Mouse (Mus musculus) granulocyte monocyte progenitor cell, adult 5-6 weeks (primary cell): Measurements from ENCODE around the gene Jazf1. TPM values are rescaled to one million over a fixed set of nuclear protein-coding genes. Genes with fewer than 3 reads are reported as not detected.

Experiments
- ATAC-seq: replicated peaks from 2 replicates; pipeline ENCODE4 v1.8.0; 2016; ENCODE audit warnings: mild to moderate bottlenecking, moderate TSS enrichment, inconsistent platforms; ENCODE audit not compliant: poor library complexity, severe bottlenecking
- total RNA-seq, 2 experiments: library from RNA; stranded (forward) in 1 of 2; stranded (reverse) in 1 of 2; fragments of 200-712, 200-1000 nt in 1 of 2; fragments of >200 nt in 1 of 2; fragmentation: Nextera tagmentation in 1 of 2; gene quantifications; 2 replicates each; pipeline ENCODE4 v1.2.3; 2014 to 2017

Jazf1 gene
- total RNA-seq (2014; fragmentation: Nextera tagmentation) = 0.17 TPM in 1 of 2 replicates, not detected in the other
- total RNA-seq (2017) = not detected in 2 replicates

GRCm38 (mm10) chr6:53067989-53068874 lies at the start of gene Jazf1:
TSS of gene Jazf1 (minus strand) at chr6:53068631.
- ATAC-seq = peak; percentile 72

GRCm38 (mm10) chr6:53117855-53118254 lies 49.4 kb upstream of the Jazf1 start:
- ATAC-seq = no peak

GRCm38 (mm10) chr6:53086879-53087278 lies 18.4 kb upstream of the Jazf1 start:
- no peak for ATAC-seq

- ATAC-seq = no peak
Observed at GRCm38 (mm10) chr6:53081241-53081640, 12.8 kb upstream of the Jazf1 start.

GRCm38 (mm10) chr6:53078671-53079070 lies 10.2 kb upstream of the Jazf1 start:
- ATAC-seq = no peak

GRCm38 (mm10) chr6:53071732-53072131 lies 3.3 kb upstream of the Jazf1 start:
- no peak for ATAC-seq

GRCm38 (mm10) chr6:53069976-53070575 lies 1.6 kb upstream of the Jazf1 start:
- ATAC-seq = no peak

GRCm38 (mm10) chr6:53068875-53069178 lies 396 bp upstream of the Jazf1 start:
- no peak for ATAC-seq

GRCm38 (mm10) chr6:53067446-53067988 lies 914 bp downstream of the Jazf1 start:
- ATAC-seq = peak; percentile 33; the same call in 1 of the 2 replicates

- no peak for ATAC-seq
Observed at GRCm38 (mm10) chr6:53066978-53067377, 1.5 kb downstream of the Jazf1 start.

GRCm38 (mm10) chr6:53064070-53064469 lies 4.4 kb downstream of the Jazf1 start:
- ATAC-seq = peak; percentile 44; the same call in 1 of the 2 replicates

GRCm38 (mm10) chr6:53054909-53055308 lies 13.5 kb downstream of the Jazf1 start:
- ATAC-seq = no peak

- ATAC-seq = peak; percentile 44; the same call in 1 of the 2 replicates
Observed at GRCm38 (mm10) chr6:53045501-53045900, 22.9 kb downstream of the Jazf1 start.

GRCm38 (mm10) chr6:53038176-53038575 lies 30.3 kb downstream of the Jazf1 start:
- ATAC-seq = no peak; the same call in 1 of the 2 replicates

GRCm38 (mm10) chr6:53034362-53035011 lies 33.9 kb downstream of the Jazf1 start:
- ATAC-seq = no peak

GRCm38 (mm10) chr6:53032730-53033484 lies 35.5 kb downstream of the Jazf1 start:
- ATAC-seq = 0 out of 2 replicates have a peak, but pooled peaks have one; percentile 44

- no peak for ATAC-seq
Observed at GRCm38 (mm10) chr6:53022069-53022468, 46.4 kb downstream of the Jazf1 start.

- no peak for ATAC-seq
Observed at GRCm38 (mm10) chr6:53021081-53021480, 47.4 kb downstream of the Jazf1 start.

- no peak for ATAC-seq
Observed at GRCm38 (mm10) chr6:53017357-53018205, 50.9 kb downstream of the Jazf1 start.
